ENCODE assay signal across 19 mouse cellular contexts in the genomic region with DNA sequence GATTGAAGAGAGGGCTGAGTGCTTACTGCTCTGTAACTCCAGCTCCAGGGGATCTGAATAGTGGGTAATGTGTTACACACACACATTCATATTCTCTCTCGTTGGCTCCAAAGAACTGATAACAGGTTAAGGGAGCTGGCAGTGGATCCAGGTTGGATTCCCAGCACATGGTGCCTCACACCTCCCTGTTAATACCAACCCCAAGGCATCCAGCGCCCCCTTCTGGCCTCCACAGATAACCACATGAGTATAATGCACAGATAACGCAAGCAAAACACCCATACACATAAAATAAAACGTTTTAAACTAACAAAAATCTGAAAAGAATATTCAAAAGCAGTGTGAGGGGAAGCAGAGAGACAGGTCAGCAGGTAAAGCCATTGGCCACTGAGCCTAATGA. TPM values are rescaled to one million over a fixed set of nuclear protein-coding genes. Genes with fewer than 3 reads are reported as not detected.
DNase-seq lines count a peak whose midpoint lies in the region; ATAC-seq and TF ChIP-seq lines count a peak whose summit lies in the region.
"Had no signal": no experiment of that assay in that cellular context is flagged by ENCODE, and none has a peak within 500 bp of the region (broad histone marks: within the 10 kb centered on the region; RNA-seq: fewer than 3 reads in every experiment).

No protein-coding gene starts in this region.

- ATAC-seq in midbrain, embryonic 11.5 days (ENCODE audit: low FRiP score): no peak
- no peak for ATAC-seq in midbrain, embryonic 15.5 days (replicated peaks)
- ATAC-seq: Patski had no signal

- TF ChIP-seq CTCF in kidney, adult 2 months (conservative IDR thresholded peaks at IDR 0.05; ENCODE audit: insufficient read depth, insufficient read length, low read depth, low read length): 0 out of 2 replicates have a peak, but pooled peaks have one; percentile 20
- peak; percentile 18; the same call in 1 of the 2 replicates for TF ChIP-seq CTCF in small intestine, adult 2 months (IDR thresholded peaks at IDR 0.05; ENCODE audit: extremely low read depth, insufficient read length, insufficient replicate concordance, low read depth, low read length)

- H3K27ac ChIP-seq in kidney, adult 2 months (ENCODE audit: insufficient read depth, low read depth, low read length): no peak overlapping the region
- H3K27ac ChIP-seq in midbrain, embryonic 11.5 days (ENCODE audit: low read depth, low read length): no peak overlapping the region
- no peak overlapping the region for H3K27ac ChIP-seq in midbrain, embryonic 15.5 days
- no peak overlapping the region for H3K27ac ChIP-seq in small intestine, adult 2 months (ENCODE audit: insufficient read depth, low read depth, low read length)
- H3K27ac ChIP-seq: embryonic facial prominence, embryonic 15.5 days; forebrain, embryonic 12.5 days; heart, embryonic 13.5 days; limb, embryonic 13.5 days; neural tube, embryonic 12.5 days; stomach, embryonic 15.5 days had no signal

- no peaks in the 10 kb centered on the region for H3K36me3 ChIP-seq in kidney, adult 2 months (ENCODE audit: control insufficient read depth, insufficient read depth, low read length)
- no peaks in the 10 kb centered on the region for H3K36me3 ChIP-seq in midbrain, embryonic 11.5 days (ENCODE audit: control insufficient read depth, insufficient read depth, low read length)
- peaks cover 7% of the 10 kb centered on the region; the same call in 1 of the 2 replicates for H3K36me3 ChIP-seq in midbrain, embryonic 15.5 days (replicated peaks)
- H3K36me3 ChIP-seq in small intestine, adult 2 months (ENCODE audit: control insufficient read depth, insufficient read depth, low read length): peaks cover 9% of the 10 kb centered on the region; the same call in 1 of the 2 replicates

- no peak overlapping the region for H3K4me2 ChIP-seq in midbrain, embryonic 11.5 days
- H3K4me2 ChIP-seq in midbrain, embryonic 15.5 days: no peak overlapping the region
- H3K4me2 ChIP-seq: embryonic facial prominence, embryonic 15.5 days; forebrain, embryonic 12.5 days; heart, embryonic 13.5 days; limb, embryonic 13.5 days; lung, embryonic 14.5 days; neural tube, embryonic 12.5 days; stomach, embryonic 15.5 days had no signal

- no peak overlapping the region for H3K9ac ChIP-seq in midbrain, embryonic 11.5 days (ENCODE audit: low read length)
- H3K9ac ChIP-seq in midbrain, embryonic 15.5 days: no peak overlapping the region
- H3K9ac ChIP-seq: embryonic facial prominence, embryonic 15.5 days; forebrain, embryonic 12.5 days; heart, embryonic 13.5 days; limb, embryonic 13.5 days; lung, embryonic 14.5 days; neural tube, embryonic 12.5 days; stomach, embryonic 15.5 days had no signal

- no peak for DNase-seq in kidney, adult 2 months
- no peak for DNase-seq in kidney, postnatal 14 days
- DNase-seq in midbrain, embryonic 11.5 days (ENCODE audit: low spot score, missing footprints): peak; percentile 69
- peak; percentile 16 for DNase-seq in NIH3T3 (ENCODE audit: low read depth)
- DNase-seq in testis, postnatal 14 days (ENCODE audit: low spot score): no peak
- DNase-seq: cerebellum, postnatal 10 days; heart, postnatal 4 days; kidney, postnatal 10 days; lung, embryonic 14.5 days; thymus, postnatal 14 days had no signal

- TF ChIP-seq POLR2A in kidney, adult 2 months (IDR thresholded peaks at IDR 0.05; ENCODE audit: low read depth, low read length): no peak
- no peak for TF ChIP-seq POLR2A in small intestine, adult 2 months (IDR thresholded peaks at IDR 0.05; ENCODE audit: low read depth, low read length)

- no peaks in the 10 kb centered on the region for H3K9me3 ChIP-seq in midbrain, embryonic 11.5 days (ENCODE audit: control insufficient read depth, low read length)
- no peaks in the 10 kb centered on the region for H3K9me3 ChIP-seq in midbrain, embryonic 15.5 days
- H3K9me3 ChIP-seq: embryonic facial prominence, embryonic 15.5 days; forebrain, embryonic 12.5 days; neural tube, embryonic 12.5 days; stomach, embryonic 15.5 days had no signal

- 0 out of 2 replicates have a peak, but pooled peaks cover 2% of the 10 kb centered on the region for H3K27me3 ChIP-seq in kidney, adult 2 months (replicated peaks; ENCODE audit: control insufficient read depth, insufficient read depth, low read length)
- peaks cover 22% of the 10 kb centered on the region for H3K27me3 ChIP-seq in midbrain, embryonic 11.5 days (ENCODE audit: control insufficient read depth, insufficient read depth, low read length)
- H3K27me3 ChIP-seq in midbrain, embryonic 15.5 days (replicated peaks): peaks cover 23% of the 10 kb centered on the region
- peaks cover 15% of the 10 kb centered on the region for H3K27me3 ChIP-seq in small intestine, adult 2 months (ENCODE audit: control insufficient read depth, insufficient read depth, low read length)
- H3K27me3 ChIP-seq: Patski had no signal

- H3K4me3 ChIP-seq in kidney, adult 2 months (ENCODE audit: insufficient read depth, low read depth, low read length): no peak overlapping the region
- no peak overlapping the region for H3K4me3 ChIP-seq in midbrain, embryonic 11.5 days (ENCODE audit: low read depth, low read length)
- no peak overlapping the region for H3K4me3 ChIP-seq in midbrain, embryonic 15.5 days
- no peak overlapping the region for H3K4me3 ChIP-seq in small intestine, adult 2 months (ENCODE audit: low read depth, low read length)
- H3K4me3 ChIP-seq: embryonic facial prominence, embryonic 15.5 days; forebrain, embryonic 12.5 days; heart, embryonic 13.5 days; limb, embryonic 13.5 days; neural tube, embryonic 12.5 days; stomach, embryonic 15.5 days had no signal

- no peaks in the 10 kb centered on the region for H3K4me1 ChIP-seq in kidney, adult 2 months (ENCODE audit: control insufficient read depth, insufficient read depth, low read length)
- 0 out of 2 replicates have a peak, but pooled peaks cover 2% of the 10 kb centered on the region for H3K4me1 ChIP-seq in midbrain, embryonic 11.5 days (ENCODE audit: control insufficient read depth, insufficient read depth, low read length)
- H3K4me1 ChIP-seq in midbrain, embryonic 15.5 days: peaks cover 8% of the 10 kb centered on the region; the same call in 1 of the 2 replicates
- H3K4me1 ChIP-seq in small intestine, adult 2 months (ENCODE audit: control insufficient read depth, insufficient read depth, insufficient read length, low read length): peaks cover 7% of the 10 kb centered on the region
- H3K4me1 ChIP-seq: neural tube, embryonic 12.5 days had no signal

- 52% methylated on average over 4 of the region's 4 CpGs for WGBS in kidney, adult 2 months
- whole genome bisulfite sequencing in midbrain, embryonic 11.5 days: 54% methylated on average over 4 of the region's 4 CpGs
- WGBS in midbrain, embryonic 15.5 days: 53% methylated on average over 4 of the region's 4 CpGs
- WGBS in small intestine, adult 2 months: 52% methylated on average over 4 of the region's 4 CpGs

RNA-seq across cellular contexts. Expression of gene Tmem91, which starts 2.5 kb away (rescaled TPM):
- polyA plus RNA-seq in kidney, adult 2 months (2012; rRNA removed): 0.27 and 0.48 TPM in 2 replicates
- polyA plus RNA-seq in midbrain, embryonic 11.5 days (2014; fragmentation: Nextera tagmentation; extraction: Ambion mirVana): 0.99 and 1.6 TPM in 2 replicates
- 53.5 and 54.0 TPM in 2 replicates for polyA plus RNA-seq in midbrain, embryonic 15.5 days (2015; fragmentation: Nextera tagmentation; extraction: Ambion mirVana)
- 0.23 and 0.25 TPM in 2 replicates for polyA plus RNA-seq in small intestine, adult 2 months (2012; rRNA removed)

RNA-seq across cellular contexts. Expression of gene B9d2, which starts 8.1 kb away (rescaled TPM):
- polyA plus RNA-seq in kidney, adult 2 months (2012; rRNA removed): 63.1 and 70.4 TPM in 2 replicates
- polyA plus RNA-seq in midbrain, embryonic 11.5 days (2014; fragmentation: Nextera tagmentation; extraction: Ambion mirVana): 30.7 and 31.1 TPM in 2 replicates
- polyA plus RNA-seq in midbrain, embryonic 15.5 days (2015; fragmentation: Nextera tagmentation; extraction: Ambion mirVana): 47.3 and 50.9 TPM in 2 replicates
- 21.8 and 33.2 TPM in 2 replicates for polyA plus RNA-seq in small intestine, adult 2 months (2012; rRNA removed)

RNA-seq across cellular contexts. Expression of gene Exosc5, which starts 13.5 kb away (rescaled TPM):
- polyA plus RNA-seq in kidney, adult 2 months (2012; rRNA removed): 64.9 and 70.1 TPM in 2 replicates
- polyA plus RNA-seq in midbrain, embryonic 11.5 days (2014; fragmentation: Nextera tagmentation; extraction: Ambion mirVana): 40.2 and 46.4 TPM in 2 replicates
- 41.0 and 44.9 TPM in 2 replicates for polyA plus RNA-seq in midbrain, embryonic 15.5 days (2015; fragmentation: Nextera tagmentation; extraction: Ambion mirVana)
- 31.7 and 64.7 TPM in 2 replicates for polyA plus RNA-seq in small intestine, adult 2 months (2012; rRNA removed)

RNA-seq across cellular contexts. Expression of gene Bckdha, which starts 13.7 kb away (rescaled TPM):
- 675 and 763 TPM in 2 replicates for polyA plus RNA-seq in kidney, adult 2 months (2012; rRNA removed)
- polyA plus RNA-seq in midbrain, embryonic 11.5 days (2014; fragmentation: Nextera tagmentation; extraction: Ambion mirVana): 30.0 and 35.4 TPM in 2 replicates
- polyA plus RNA-seq in midbrain, embryonic 15.5 days (2015; fragmentation: Nextera tagmentation; extraction: Ambion mirVana): 42.7 and 43.5 TPM in 2 replicates
- 75.8 and 98.5 TPM in 2 replicates for polyA plus RNA-seq in small intestine, adult 2 months (2012; rRNA removed)

RNA-seq across cellular contexts. Expression of gene Tgfb1, which starts 14.4 kb away (rescaled TPM):
- 18.9 and 24.5 TPM in 2 replicates for polyA plus RNA-seq in kidney, adult 2 months (2012; rRNA removed)
- polyA plus RNA-seq in midbrain, embryonic 11.5 days (2014; fragmentation: Nextera tagmentation; extraction: Ambion mirVana): 0.78 and 1.4 TPM in 2 replicates
- polyA plus RNA-seq in midbrain, embryonic 15.5 days (2015; fragmentation: Nextera tagmentation; extraction: Ambion mirVana): 0.56 and 1.0 TPM in 2 replicates
- polyA plus RNA-seq in small intestine, adult 2 months (2012; rRNA removed): 20.8 and 24.4 TPM in 2 replicates

Comparison
In these comparisons a context has a peak if more than half of its experiments do, and no peak if none do; other contexts are left out.
1. RNA of gene Tmem91, which starts 2.5 kb away (polyA plus RNA-seq): 53.5 to 54.0 TPM in midbrain, embryonic 15.5 days; 0.99 to 1.6 TPM in midbrain, embryonic 11.5 days, 0.27 to 0.48 TPM in kidney, adult 2 months and 0.23 to 0.25 TPM in small intestine, adult 2 months; every median in the first group is over 10 times any median in the second.
2. DNase-seq: peak in midbrain, embryonic 11.5 days (single experiment) and NIH3T3 (single experiment); none in kidney, adult 2 months (single experiment), kidney, postnatal 14 days (single experiment) and testis, postnatal 14 days (single experiment).